Mouse (Mus musculus) midbrain, embryonic 14.5 days (tissue): ENCODE data around the gene D5Ertd579e. TPM values are rescaled to one million over a fixed set of nuclear protein-coding genes. Genes with fewer than 3 reads are reported as not detected.

ENCODE experiments used
- ATAC-seq: fragments of 200-750 bp; cut with Nextera tagmentation; 2 replicates; pipeline ENCODE4 v1.8.0; 2017; ENCODE audit warnings: moderate number of reproducible peaks, moderate library complexity; ENCODE audit not compliant: low FRiP score, low TSS enrichment
- DNase-seq: peaks from one replicate; pipeline ENCODE4 v3.0.0-alpha.2; 2015
- H3K27ac ChIP-seq: fragments of 300-500 bp; sonication (generic); replicated peaks from 2 replicates; pipeline ENCODE4 v1.5.1; 2014; ENCODE audit warnings: mild to moderate bottlenecking, low read depth, low read length, moderate library complexity
- H3K27me3 ChIP-seq: fragments of 300-500 bp; sonication (generic); 2 replicates; pipeline ENCODE4 v1.6.1; 2014; ENCODE audit warnings: low read length, control low read depth, mixed read lengths; ENCODE audit not compliant: control insufficient read depth, insufficient read depth
- H3K36me3 ChIP-seq: fragments of 300-500 bp; sonication (generic); 2 replicates; pipeline ENCODE4 v1.6.1; 2014; ENCODE audit warnings: low read length, control low read depth; ENCODE audit not compliant: control insufficient read depth, insufficient read depth
- H3K4me1 ChIP-seq: fragments of 300-500 bp; sonication (generic); 2 replicates; pipeline ENCODE4 v1.6.1; 2014; ENCODE audit warnings: mild to moderate bottlenecking, antibody characterized with exemption, low read length, control low read depth; ENCODE audit not compliant: control insufficient read depth, insufficient read depth
- H3K4me2 ChIP-seq: fragments of 300-500 bp; sonication (generic); 2 replicates; pipeline ENCODE4 v1.6.1; 2014; ENCODE audit warnings: mild to moderate bottlenecking, low read length, moderate library complexity
- H3K4me3 ChIP-seq: fragments of 300-500 bp; sonication (generic); replicated peaks from 2 replicates; pipeline ENCODE4 v1.5.1; 2014; ENCODE audit warnings: low read depth, low read length
- H3K9ac ChIP-seq: fragments of 300-500 bp; sonication (generic); replicated peaks from 2 replicates; pipeline ENCODE4 v1.6.1; 2014; ENCODE audit warnings: mild to moderate bottlenecking, low read length, moderate library complexity
- H3K9me3 ChIP-seq: fragments of 300-500 bp; sonication (generic); 2 replicates; pipeline ENCODE4 v1.6.1; 2016; ENCODE audit warnings: low read length, control low read depth, mixed read lengths; ENCODE audit not compliant: control insufficient read depth
- WGBS: fragments of 180-500 bp; shearing (Covaris S2); extraction: QIAGEN DNeasy Blood & Tissue Kit; methylation state at CpG from one replicate; pipeline ENCODE4 v1.1.7; 2014; 5-methylcytosine and 5-hydroxymethylcytosine counted together
- polyA plus RNA-seq: library from polyadenylated mRNA; unstranded; fragments of >200 nt; fragmentation: Nextera tagmentation; extraction: Ambion mirVana; gene quantifications from 2 replicates; pipeline ENCODE4 v1.2.1, GENCODE M21; 2014

The D5Ertd579e gene
- polyA plus RNA-seq, 1 experiment from 2014 or later = 53.7 TPM

DNA sequence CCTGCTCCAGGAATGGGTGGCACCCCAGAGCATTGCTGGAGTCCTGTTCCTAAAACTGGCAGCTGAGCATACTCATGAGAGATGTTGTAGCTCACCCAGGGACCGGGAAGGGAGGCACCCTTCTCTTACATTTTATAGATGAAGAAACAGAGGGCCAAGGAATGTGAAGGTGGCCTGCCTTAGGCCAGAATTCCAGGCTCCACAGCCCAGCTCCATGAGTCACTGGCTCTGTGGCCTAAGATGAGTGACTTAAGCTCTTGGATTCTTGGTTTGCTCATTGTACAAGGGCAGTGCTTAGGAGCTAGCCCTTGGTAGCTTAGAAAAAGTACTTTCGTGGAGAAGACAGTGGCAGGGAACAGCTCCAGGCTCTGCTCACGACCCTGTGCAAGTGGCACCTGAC is 19.0 kb upstream of the D5Ertd579e start:
- no peak overlapping the region for H3K4me2 ChIP-seq
- H3K4me3 ChIP-seq = no peak overlapping the region
- no peak overlapping the region for H3K27ac ChIP-seq
- H3K36me3 ChIP-seq = no peaks in the 10 kb centered on the region
- H3K9me3 ChIP-seq = no peaks in the 10 kb centered on the region
- DNase-seq (no peak), ATAC-seq (no peak)
- H3K27me3 ChIP-seq = no peaks in the 10 kb centered on the region
- no peak overlapping the region for H3K9ac ChIP-seq
- H3K4me1 ChIP-seq = peaks cover 10% of the 10 kb centered on the region
- WGBS = 70% methylated on average over 3 of the region's 3 CpGs

DNA sequence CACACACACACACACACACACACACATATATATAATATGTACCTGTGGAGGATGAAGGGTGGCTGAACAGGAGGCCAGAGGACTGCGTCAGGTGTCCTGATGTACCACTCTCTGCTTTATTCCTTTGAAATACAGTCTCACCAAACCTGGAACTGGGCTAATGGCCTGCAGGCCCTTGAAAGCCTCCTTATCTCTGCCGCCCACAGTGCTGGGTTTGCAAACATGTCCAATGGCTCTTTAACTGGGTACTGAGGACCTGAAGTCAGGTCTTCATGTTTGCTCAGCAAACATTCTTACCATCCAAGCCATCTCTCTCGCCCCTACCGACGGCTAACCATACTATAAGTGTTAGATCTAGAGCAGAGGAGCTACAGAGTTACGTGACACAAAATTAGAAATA is 17.9 kb upstream of the D5Ertd579e start:
- ATAC-seq (no peak), DNase-seq (no peak)
- Histone ChIP-seq H3K4me1 (peaks cover 10% of the 10 kb centered on the region), H3K27ac (no peak overlapping the region), H3K4me2 (no peak overlapping the region), H3K9me3 (no peaks in the 10 kb centered on the region), H3K9ac (no peak overlapping the region), H3K4me3 (no peak overlapping the region), H3K36me3 (no peaks in the 10 kb centered on the region), H3K27me3 (no peaks in the 10 kb centered on the region)
- 87% methylated on average over 6 of the region's 6 CpGs for WGBS

DNA sequence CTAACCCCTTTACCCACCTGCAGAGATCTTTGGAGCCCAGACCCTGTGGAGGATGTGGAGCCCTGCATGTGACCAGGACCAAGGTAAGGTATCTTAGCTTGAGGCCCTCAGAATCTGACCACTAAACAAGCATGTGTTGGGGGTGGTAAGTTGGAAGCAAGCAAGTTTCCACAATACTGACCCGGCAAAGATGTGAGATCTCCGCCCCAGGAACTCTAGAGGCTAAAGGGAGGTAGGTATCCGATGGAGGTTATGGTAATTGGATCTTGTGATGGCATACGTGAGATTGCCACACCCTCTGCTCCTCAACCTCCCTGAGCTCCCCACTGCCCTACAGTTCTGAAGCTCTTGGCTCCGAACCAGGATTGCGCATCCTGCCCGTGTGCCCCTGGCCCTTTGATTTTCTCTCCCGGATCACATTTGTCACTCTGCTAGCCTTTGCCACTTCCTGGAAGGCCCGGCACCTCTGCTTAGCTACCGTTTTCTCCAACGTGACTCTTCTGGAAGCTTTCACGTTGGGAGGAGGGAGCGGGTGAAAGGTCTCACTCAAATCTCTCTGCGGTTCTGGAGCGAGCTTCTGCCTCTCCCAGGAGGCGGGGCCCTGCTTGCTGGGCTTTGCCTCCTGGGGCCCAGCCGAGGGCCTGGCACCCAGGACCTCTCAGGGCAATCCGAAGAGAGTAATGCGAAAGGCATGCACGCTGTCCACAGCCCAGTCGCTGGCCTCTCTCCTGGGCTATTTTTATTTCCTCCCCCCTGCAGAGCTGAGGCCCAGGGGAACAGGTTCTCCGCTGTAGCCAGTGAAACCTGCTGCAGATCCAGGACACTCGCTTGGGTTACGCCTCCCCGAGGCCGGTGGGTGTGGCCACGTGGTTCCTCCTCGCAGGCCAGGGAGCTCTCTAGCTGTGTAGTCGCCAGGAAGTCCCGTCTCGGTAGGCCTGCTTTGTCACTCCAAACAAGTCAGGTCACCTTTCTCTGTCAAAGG is 17.0 kb upstream of the D5Ertd579e start:
- H3K27ac ChIP-seq = no peak overlapping the region
- H3K27me3 ChIP-seq = no peaks in the 10 kb centered on the region
- DNase-seq (peak; percentile 56), ATAC-seq (peak; percentile 24; the same call in 1 of the 2 replicates)
- peak overlapping the region; percentile 45 for H3K9ac ChIP-seq
- H3K36me3 ChIP-seq = no peaks in the 10 kb centered on the region
- H3K4me3 ChIP-seq = no peak overlapping the region
- no peaks in the 10 kb centered on the region for H3K9me3 ChIP-seq
- 7% methylated on average over 31 of the region's 31 CpGs for WGBS
- peaks cover 10% of the 10 kb centered on the region for H3K4me1 ChIP-seq
- peak overlapping the region; percentile 48 for H3K4me2 ChIP-seq

DNA sequence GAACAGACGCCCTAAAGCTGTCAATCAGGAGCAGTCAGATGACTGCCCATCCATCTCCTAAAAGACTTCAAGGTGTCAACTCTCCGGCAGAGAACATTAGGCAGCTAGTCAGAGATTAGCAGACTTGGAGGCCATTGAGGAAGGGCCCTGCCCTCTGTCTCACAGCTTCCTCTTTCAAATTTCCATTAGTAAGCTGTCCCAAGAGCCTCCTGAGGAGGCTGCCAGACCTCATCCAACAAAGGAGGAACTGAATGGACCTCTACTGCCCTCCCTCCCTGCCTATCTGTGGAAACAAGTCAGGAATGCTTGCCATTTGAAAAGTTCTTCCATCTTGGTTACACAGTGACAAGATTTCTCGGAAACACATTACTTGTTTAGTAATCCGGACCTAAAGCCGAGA is 16.0 kb upstream of the D5Ertd579e start:
- no peak for DNase-seq
- no peak overlapping the region for H3K27ac ChIP-seq

GRCm38 (mm10) chr5:36705792-36706191 is 10.0 kb upstream of the D5Ertd579e start:
- Histone ChIP-seq H3K4me1 (no peaks in the 10 kb centered on the region), H3K27me3 (no peaks in the 10 kb centered on the region), H3K4me3 (no peak overlapping the region), H3K9ac (no peak overlapping the region), H3K36me3 (no peaks in the 10 kb centered on the region), H3K9me3 (no peaks in the 10 kb centered on the region), H3K27ac (no peak overlapping the region), H3K4me2 (no peak overlapping the region)
- 92% methylated on average over 5 of the region's 5 CpGs for WGBS
- no peak for DNase-seq
- no peak for ATAC-seq

More for the DNA sequence above, 16.0 kb upstream of the D5Ertd579e start:
- Histone ChIP-seq H3K27me3 (no peaks in the 10 kb centered on the region), H3K4me2 (no peak overlapping the region), H3K36me3 (no peaks in the 10 kb centered on the region), H3K4me1 (peaks cover 10% of the 10 kb centered on the region), H3K9me3 (no peaks in the 10 kb centered on the region), H3K4me3 (no peak overlapping the region), H3K9ac (no peak overlapping the region)
- ATAC-seq = no peak
- WGBS = 60% methylated on average over 5 of the region's 5 CpGs

- no peak overlapping the region for H3K4me3 ChIP-seq
- no peaks in the 10 kb centered on the region for H3K27me3 ChIP-seq
- no peaks in the 10 kb centered on the region for H3K4me1 ChIP-seq
- no peak overlapping the region for H3K4me2 ChIP-seq
- WGBS = 80% methylated on average over 5 of the region's 5 CpGs
- DNase-seq (no peak), ATAC-seq (no peak)
- no peaks in the 10 kb centered on the region for H3K9me3 ChIP-seq
- H3K27ac ChIP-seq = no peak overlapping the region
- no peaks in the 10 kb centered on the region for H3K36me3 ChIP-seq
- no peak overlapping the region for H3K9ac ChIP-seq
Observed at GRCm38 (mm10) chr5:36705390-36705789, 9.6 kb upstream of the D5Ertd579e start.

- Histone ChIP-seq H3K4me1 (no peaks in the 10 kb centered on the region), H3K9me3 (no peaks in the 10 kb centered on the region), H3K4me2 (no peak overlapping the region), H3K36me3 (no peaks in the 10 kb centered on the region), H3K27me3 (no peaks in the 10 kb centered on the region), H3K9ac (no peak overlapping the region), H3K4me3 (no peak overlapping the region), H3K27ac (no peak overlapping the region)
- WGBS = 87% methylated on average over 6 of the region's 6 CpGs
- no peak for ATAC-seq
- no peak for DNase-seq
Observed at GRCm38 (mm10) chr5:36704684-36705083, 8.9 kb upstream of the D5Ertd579e start.

DNA sequence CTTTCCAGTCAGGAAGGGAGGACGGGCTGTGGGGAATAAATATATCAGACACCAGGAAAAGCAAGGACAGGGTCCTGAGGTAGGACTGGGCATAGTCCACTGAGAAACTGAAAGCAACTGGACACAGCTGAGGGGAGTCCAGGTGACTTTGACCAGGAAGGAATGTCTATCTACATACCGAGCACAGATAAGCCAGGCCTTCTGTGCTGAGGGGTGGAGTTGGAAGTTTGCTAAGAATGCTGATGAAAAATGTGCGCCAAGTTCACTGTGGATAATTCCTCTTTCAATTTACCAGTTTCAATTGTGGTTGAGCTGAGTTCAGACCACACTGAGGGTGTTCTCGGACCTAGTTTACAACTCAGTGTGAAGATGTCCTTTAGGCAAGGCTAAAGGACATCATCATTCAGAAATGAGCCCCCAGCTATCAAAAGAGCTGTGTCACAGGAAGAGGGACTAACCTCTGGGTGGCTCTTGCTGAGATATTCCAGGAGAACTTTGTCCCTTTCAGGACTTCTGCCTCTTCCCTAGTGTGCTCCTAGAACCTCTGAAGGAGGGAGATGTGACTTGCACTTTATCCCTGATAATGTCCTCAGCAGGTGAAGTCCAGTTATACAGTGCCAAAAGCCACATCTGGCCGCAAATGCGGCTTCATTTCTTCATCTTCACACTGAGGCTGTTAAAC is 5.3 kb upstream of the D5Ertd579e start:
- no peak overlapping the region for H3K9ac ChIP-seq
- WGBS = 80% methylated on average over 6 of the region's 6 CpGs
- H3K4me2 ChIP-seq = no peak overlapping the region
- H3K9me3 ChIP-seq = no peaks in the 10 kb centered on the region
- H3K4me1 ChIP-seq = peaks cover 5% of the 10 kb centered on the region
- DNase-seq (no peak), ATAC-seq (no peak)
- H3K36me3 ChIP-seq = no peaks in the 10 kb centered on the region
- H3K27ac ChIP-seq = no peak overlapping the region
- H3K4me3 ChIP-seq = no peak overlapping the region
- no peaks in the 10 kb centered on the region for H3K27me3 ChIP-seq
